Mouse (Mus musculus) left cerebral cortex, adult 6 months (tissue): ENCODE results near the gene H1fnt. TPM values are rescaled to one million over a fixed set of nuclear protein-coding genes. Genes with fewer than 3 reads are reported as not detected.

ENCODE experiments used
- long read RNA-seq, 2 experiments: library from polyadenylated mRNA; unstranded; transcript quantifications; one replicate each; pipeline ENCODE4 v2.0.0; 2019 to 2020
- polyA plus RNA-seq: library from polyadenylated mRNA; unstranded; fragments of <200 nt; fragmentation: Nextera tagmentation; gene quantifications from 2 replicates; pipeline ENCODE4 v1.2.3, GENCODE M21; 2021

Gene H1fnt
- polyA plus RNA-seq = not detected in 2 replicates
- long read RNA-seq, experiment 1 = 0 reads
- long read RNA-seq, experiment 2 = 0 reads

GRCm38 (mm10) chr15:98257193-98257592 is at the start of gene H1fnt:
Gene H1fnt, minus strand, starts transcription at chr15:98257293.

GRCm38 (mm10) chr15:98295628-98296551 is 38.8 kb upstream of the H1fnt start, which contains the start of gene Zfp641:
Gene Zfp641, minus strand, starts transcription at chr15:98296161.

DNA sequence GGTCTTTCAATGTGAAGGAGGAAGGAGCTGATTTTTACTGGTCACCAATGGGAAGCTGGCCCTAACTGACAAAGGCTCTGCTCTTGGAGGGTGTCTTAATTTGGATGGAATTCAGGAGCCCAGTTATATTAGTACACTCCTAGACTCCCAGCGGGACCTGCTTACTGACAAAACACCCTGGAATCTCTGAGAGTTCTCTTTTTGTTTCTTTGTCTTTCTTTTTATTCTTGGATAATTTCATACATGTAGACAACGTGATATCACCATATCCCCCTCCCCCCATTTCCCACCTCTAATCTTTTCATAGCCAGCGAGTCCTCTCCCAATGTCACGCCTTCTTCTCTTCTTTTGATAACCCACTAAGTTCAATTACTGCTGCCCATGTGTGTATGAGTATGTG is 22.7 kb downstream of the H1fnt start, which contains the start of gene Olfr286:
Gene Olfr286, minus strand, starts transcription at position 101 of the 400 bp plus-strand sequence.

DNA sequence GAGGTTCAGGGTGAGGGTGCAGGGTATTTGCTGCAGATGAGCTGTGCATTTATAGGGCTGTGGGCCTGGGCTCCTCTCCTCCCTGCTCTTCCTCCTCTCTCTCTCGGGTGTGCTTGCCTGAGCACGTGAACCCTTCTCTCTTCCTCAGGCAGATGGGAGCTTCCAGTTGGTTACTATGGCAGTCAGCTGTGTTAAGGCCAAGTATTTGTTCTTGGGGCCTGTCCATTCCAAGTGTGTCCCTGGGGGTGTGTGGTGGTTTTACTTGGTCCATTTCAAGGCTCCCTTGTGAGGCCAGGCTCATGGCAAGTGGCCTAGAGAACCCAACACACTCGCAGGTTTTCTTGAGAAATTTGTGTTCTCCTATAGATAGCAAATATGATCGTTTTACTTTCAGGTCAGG is 36.2 kb downstream of the H1fnt start, which contains the start of the genes Gm44579 and Olfr287:
Gene Gm44579, minus strand, starts transcription at position 101 of the 400 bp plus-strand sequence.
Gene Olfr287, minus strand, starts transcription at position 180 of the 400 bp plus-strand sequence.

Other genes with a start within 250 kb of the H1fnt start
- 138 and 159 TPM in 2 replicates for gene Pfkm, start 164.7 kb downstream of the H1fnt start, polyA plus RNA-seq
- gene Senp1, start 163.5 kb downstream of the H1fnt start, polyA plus RNA-seq = 2.0 and 2.9 TPM in 2 replicates
- gene Asb8, start 91.7 kb downstream of the H1fnt start, polyA plus RNA-seq = 76.3 and 86.3 TPM in 2 replicates
- gene Ccdc184, start 90.1 kb downstream of the H1fnt start, polyA plus RNA-seq = 9.3 and 21.0 TPM in 2 replicates
- gene Olfr288, start 61.8 kb downstream of the H1fnt start, polyA plus RNA-seq = 0.15 and 0.16 TPM in 2 replicates
- gene Gm44579, start 36.3 kb downstream of the H1fnt start, polyA plus RNA-seq = 0.09 and 0.17 TPM in 2 replicates
- gene Olfr287, start 36.2 kb downstream of the H1fnt start, polyA plus RNA-seq = 4.3 and 7.3 TPM in 2 replicates
- not detected in 2 replicates for gene Olfr286, start 22.8 kb downstream of the H1fnt start, polyA plus RNA-seq
- gene Zfp641, start 38.9 kb upstream of the H1fnt start, polyA plus RNA-seq = 2.7 and 3.1 TPM in 2 replicates
- gene Olfr285, start 60.1 kb upstream of the H1fnt start, polyA plus RNA-seq = not detected in 2 replicates
- gene Olfr284, start 83.7 kb upstream of the H1fnt start, polyA plus RNA-seq = not detected in 2 replicates
- gene Olfr283, start 123.7 kb upstream of the H1fnt start, polyA plus RNA-seq = not detected in 2 replicates
- gene Olfr282, start 173.9 kb upstream of the H1fnt start, polyA plus RNA-seq = not detected in 2 replicates
- not detected in 2 replicates for gene Olfr281, start 195.3 kb upstream of the H1fnt start, polyA plus RNA-seq
- not detected in 2 replicates for gene OR5BS1P, start 212.6 kb upstream of the H1fnt start, polyA plus RNA-seq
- gene Lalba, start 225.4 kb upstream of the H1fnt start, polyA plus RNA-seq = not detected in 2 replicates
- gene Olfr279, start 235.1 kb upstream of the H1fnt start, polyA plus RNA-seq = 0.01 TPM in 1 of 2 replicates, not detected in the other